Mouse (Mus musculus) Patski (cell line): ENCODE results near the gene Tceanc2. TPM values are rescaled to one million over a fixed set of nuclear protein-coding genes. Genes with fewer than 3 reads are reported as not detected.

Source experiments
- ATAC-seq: fragments of 100-300 bp; one replicate; pipeline ENCODE4 v1.8.0; 2021
- CTCF ChIA-PET: fragments of 350-600 bp; sonication (Branson Sonifier 250); formaldehyde crosslinking; loops from one replicate; lab custom pipeline; 2022; ENCODE audit warnings: inconsistent platforms; lab: Charles Lee
- POLR2A ChIA-PET: fragments of 350-600 bp; sonication (Branson Sonifier 250); formaldehyde crosslinking; loops from one replicate; lab custom pipeline; 2022; ENCODE audit warnings: antibody characterized with exemption, inconsistent platforms; lab: Charles Lee
- DNase-seq: peaks from one replicate; pipeline ENCODE4 v3.0.0-alpha.2; 2011; ENCODE audit warnings: low read depth, low spot score
- H3K27me3 ChIP-seq: fragments of 371-371 bp; one replicate; pipeline ENCODE4 v1.5.1; 2021
- CTCF ChIP-seq: fragments of 100-300 bp; IDR thresholded peaks from one replicate; pipeline ENCODE4 v1.5.1; 2021
- in situ Hi-C: fragments of 300-500 bp; cut with MboI; formaldehyde crosslinking; loops from 3 replicates; pipeline ENCODE4 v1.11.1; 2018; ENCODE audit warnings: low pct_unique_long_range_greater_than_20kb, mixed read lengths
- polyA plus RNA-seq: library from polyadenylated mRNA; unstranded; gene quantifications from one replicate; pipeline ENCODE4 v1.2.3, GENCODE M21; 2021

Tceanc2 gene
- polyA plus RNA-seq, 1 experiment from 2014 or later, result 31.2 TPM

DNA sequence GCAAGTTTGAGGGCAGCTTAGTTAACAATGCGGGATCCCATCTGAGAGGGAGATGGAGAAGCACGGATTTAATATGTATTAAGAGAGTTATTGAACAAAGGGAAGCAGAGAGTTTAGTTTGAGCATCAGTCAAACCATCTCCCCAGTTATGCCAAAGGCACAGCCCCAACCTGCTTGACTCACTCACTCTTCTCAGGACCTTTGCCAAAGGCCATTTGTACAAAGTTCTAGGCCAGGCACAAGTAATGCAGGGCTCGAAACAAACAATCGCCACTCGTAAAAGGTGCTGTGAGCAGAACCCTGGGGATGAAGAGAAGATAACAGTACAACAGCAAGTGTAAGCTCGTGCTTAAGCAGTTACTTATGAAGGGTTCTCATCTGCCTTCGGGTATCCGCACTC lies 26.3 kb downstream of the Tceanc2 start:
- no peak for TF ChIP-seq CTCF
- ATAC-seq, result no peak
- H3K27me3 ChIP-seq, result no peaks in the 10 kb centered on the region
- CTCF ChIA-PET, result interaction anchor here (1.1 kb wide), 1 partner anchor 11 kb away, joined by 3 read pairs; no protein-coding TSS in a partner anchor
- in situ Hi-C loops, result no loop called here
- POLR2A ChIA-PET, result interaction anchor here (1.1 kb wide), 1 partner anchor 252 kb away, joined by 3 read pairs; no protein-coding TSS in a partner anchor
- no peak for DNase-seq

- DNase-seq (no peak), ATAC-seq (no peak)
- TF ChIP-seq CTCF, result no peak
- ChIA-PET CTCF (no interaction called here), POLR2A (interaction anchor here (0.6 kb wide), 1 partner anchor 26 kb away, joined by 5 read pairs; no protein-coding TSS in a partner anchor)
- in situ Hi-C loops, result no loop called here
- H3K27me3 ChIP-seq, result no peaks in the 10 kb centered on the region
Measured at GRCm38 (mm10) chr4:107150991-107151390, 27.9 kb downstream of the Tceanc2 start.

GRCm38 (mm10) chr4:107143511-107143910 lies 35.4 kb downstream of the Tceanc2 start:
- in situ Hi-C loops, result no loop called here
- TF ChIP-seq CTCF, result no peak
- DNase-seq, result no peak
- ATAC-seq, result no peak
- no peaks in the 10 kb centered on the region for H3K27me3 ChIP-seq
- ChIA-PET POLR2A (no interaction called here), CTCF (no interaction called here)

DNA sequence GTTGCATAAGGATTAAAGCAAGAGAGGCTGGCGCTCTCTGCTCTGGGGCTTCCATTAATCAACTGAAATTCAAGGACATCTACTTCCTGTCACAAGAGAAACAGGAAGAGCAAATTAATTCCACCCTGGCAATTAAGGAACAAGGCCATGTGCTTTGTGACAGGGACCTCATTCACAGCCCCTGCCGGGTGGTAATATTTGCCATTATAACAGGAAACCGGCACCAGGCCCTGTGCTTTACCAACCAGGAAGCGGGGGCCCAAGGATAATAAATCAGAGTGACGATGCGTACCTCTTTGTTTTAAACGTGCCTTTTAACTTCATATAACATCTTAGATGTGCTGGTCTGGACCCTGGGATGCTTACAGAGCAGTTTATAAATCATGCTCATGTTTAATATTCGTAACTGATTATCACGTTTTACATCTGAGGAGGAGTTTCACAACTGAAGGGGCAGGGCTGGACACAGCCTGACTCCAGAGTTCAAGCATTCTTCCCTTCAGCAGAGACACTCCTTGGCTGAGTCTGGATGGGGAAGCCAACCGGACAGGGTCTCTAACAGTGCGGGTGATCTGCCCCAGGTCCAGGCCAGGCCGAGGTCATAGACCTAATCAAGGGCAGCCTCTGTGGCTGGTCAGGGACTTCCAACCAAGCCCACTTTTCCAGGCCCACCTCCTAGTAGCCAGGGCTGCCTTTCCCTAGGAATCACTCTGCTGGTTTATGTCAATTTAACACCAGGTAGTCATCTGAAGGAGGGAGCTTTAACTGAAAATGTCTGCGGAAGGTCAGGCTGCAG lies 38.9 kb downstream of the Tceanc2 start:
- in situ Hi-C loops, result no loop called here
- CTCF ChIA-PET, result no interaction called here
- no peaks in the 10 kb centered on the region for H3K27me3 ChIP-seq
- DNase-seq, result no peak
- ATAC-seq, result no peak
- POLR2A ChIA-PET, result no interaction called here
- no peak for TF ChIP-seq CTCF

- no peaks in the 10 kb centered on the region for H3K27me3 ChIP-seq
- ChIA-PET CTCF (no interaction called here), POLR2A (interaction anchor here (0.9 kb wide), 1 partner anchor 11 kb away, joined by 3 read pairs; no protein-coding TSS in a partner anchor)
- in situ Hi-C loops, result no loop called here
- no peak for TF ChIP-seq CTCF
- ATAC-seq, result no peak
- no peak for DNase-seq
Measured at GRCm38 (mm10) chr4:107138948-107139835, 39.7 kb downstream of the Tceanc2 start.

- no peaks in the 10 kb centered on the region for H3K27me3 ChIP-seq
- POLR2A ChIA-PET, result interaction anchor here (0.6 kb wide), 1 partner anchor 226 kb away, joined by 4 read pairs; the partner anchor contains the start of gene Ssbp3
- CTCF ChIA-PET, result no interaction called here
- ATAC-seq, result no peak
- TF ChIP-seq CTCF, result no peak
- in situ Hi-C loops, result no loop called here
- no peak for DNase-seq
Measured at GRCm38 (mm10) chr4:107136531-107136930, 42.4 kb downstream of the Tceanc2 start.

- DNase-seq, result no peak
- no peaks in the 10 kb centered on the region for H3K27me3 ChIP-seq
- ChIA-PET CTCF (no interaction called here), POLR2A (no interaction called here)
- in situ Hi-C loops, result no loop called here
- no peak for ATAC-seq
- TF ChIP-seq CTCF, result no peak
Measured at GRCm38 (mm10) chr4:107135663-107136062, 43.3 kb downstream of the Tceanc2 start.

GRCm38 (mm10) chr4:107134891-107135290 lies 44.0 kb downstream of the Tceanc2 start:
- POLR2A ChIA-PET, result interaction anchor here (0.7 kb wide), 1 partner anchor 279 kb away, joined by 5 read pairs; no protein-coding TSS in a partner anchor
- in situ Hi-C loops, result no loop called here
- ATAC-seq (no peak), DNase-seq (no peak)
- no peak for TF ChIP-seq CTCF
- CTCF ChIA-PET, result no interaction called here
- H3K27me3 ChIP-seq, result no peaks in the 10 kb centered on the region

DNA sequence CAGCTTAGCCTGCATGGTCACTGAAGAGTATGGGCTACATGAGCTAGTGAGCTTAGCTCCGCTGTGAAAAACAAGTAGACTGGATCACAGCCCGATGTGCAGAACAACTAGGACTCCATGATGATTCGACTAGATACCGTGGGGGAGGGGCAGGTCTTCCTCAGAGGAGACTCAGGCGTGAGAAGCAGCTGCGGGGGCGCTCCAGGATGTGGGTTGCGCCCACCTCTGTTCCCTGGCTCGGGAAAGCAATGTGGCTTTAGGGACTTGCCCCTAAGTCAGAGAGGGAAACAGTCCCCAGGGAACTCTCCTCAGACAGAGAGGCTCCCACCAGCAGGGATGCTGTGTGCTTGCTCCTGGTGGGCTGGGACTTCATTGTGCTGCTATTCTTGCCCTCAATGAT lies 48.4 kb downstream of the Tceanc2 start:
- no peak for TF ChIP-seq CTCF
- no peak for ATAC-seq

GRCm38 (mm10) chr4:107129373-107129772 lies 49.5 kb downstream of the Tceanc2 start:
- ChIA-PET POLR2A (no interaction called here), CTCF (no interaction called here)
- DNase-seq, result no peak
- no peak for ATAC-seq
- in situ Hi-C loops, result no loop called here
- no peak for TF ChIP-seq CTCF
- H3K27me3 ChIP-seq, result no peaks in the 10 kb centered on the region

More for the DNA sequence above, 48.4 kb downstream of the Tceanc2 start:
- no peak for DNase-seq
- CTCF ChIA-PET, result interaction anchor here (1.0 kb wide), 1 partner anchor 25 kb away, joined by 3 read pairs; no protein-coding TSS in a partner anchor
- in situ Hi-C loops, result no loop called here
- POLR2A ChIA-PET, result no interaction called here
- H3K27me3 ChIP-seq, result no peaks in the 10 kb centered on the region
